Mouse (Mus musculus) neural tube, embryonic 14.5 days (tissue): ENCODE measurements at regions not wholly inside any gene's neighbourhood (a gene's known extent, or its start where the extent isn't known, plus 50 kb on each side); places are given as distances from the start of the nearest gene placed in this dataset.

Experiments used
- ATAC-seq: fragments of 200-750 bp; cut with Nextera tagmentation; 2 replicates; pipeline ENCODE4 v1.8.0; 2017; ENCODE audit warnings: low read depth, mild to moderate bottlenecking, moderate TSS enrichment, moderate library complexity
- H3K27ac ChIP-seq: fragments of 300-500 bp; sonication (generic); 2 replicates; pipeline ENCODE4 v1.5.1; 2014; ENCODE audit warnings: low read depth, mild to moderate bottlenecking, control low read depth, low read length, moderate library complexity, mixed read lengths
- H3K27me3 ChIP-seq: fragments of 300-500 bp; sonication (generic); 2 replicates; pipeline ENCODE4 v1.6.1; 2014; ENCODE audit warnings: low read length; ENCODE audit not compliant: control insufficient read depth, insufficient read depth
- H3K36me3 ChIP-seq: fragments of 300-500 bp; sonication (generic); 2 replicates; pipeline ENCODE4 v1.6.1; 2014; ENCODE audit warnings: low read length, mixed read lengths; ENCODE audit not compliant: control insufficient read depth, insufficient read depth
- H3K4me1 ChIP-seq: fragments of 300-500 bp; sonication (generic); 2 replicates; pipeline ENCODE4 v1.6.1; 2014; ENCODE audit warnings: low read length; ENCODE audit not compliant: control insufficient read depth, insufficient read depth
- H3K4me2 ChIP-seq: fragments of 300-500 bp; sonication (generic); 2 replicates; pipeline ENCODE4 v1.6.1; 2014; ENCODE audit warnings: mild to moderate bottlenecking, low read depth, low read length, control low read depth
- H3K4me3 ChIP-seq: fragments of 300-500 bp; sonication (generic); 2 replicates; pipeline ENCODE4 v1.5.1; 2014; ENCODE audit warnings: low read depth, low read length, control low read depth, mixed read lengths
- H3K9ac ChIP-seq: fragments of 300-500 bp; sonication (generic); replicated peaks from 2 replicates; pipeline ENCODE4 v1.6.1; 2014; ENCODE audit warnings: low read depth, mild to moderate bottlenecking, control low read depth, low read length, mixed read lengths
- H3K9me3 ChIP-seq: fragments of 300-500 bp; sonication (generic); 2 replicates; pipeline ENCODE4 v1.6.1; 2016; ENCODE audit warnings: low read length; ENCODE audit not compliant: control insufficient read depth
- WGBS: fragments of 180-500 bp; shearing (Covaris S2); extraction: QIAGEN DNeasy Blood & Tissue Kit; methylation state at CpG from one replicate; pipeline ENCODE4 v1.1.7; 2014; 5-methylcytosine and 5-hydroxymethylcytosine counted together

DNA sequence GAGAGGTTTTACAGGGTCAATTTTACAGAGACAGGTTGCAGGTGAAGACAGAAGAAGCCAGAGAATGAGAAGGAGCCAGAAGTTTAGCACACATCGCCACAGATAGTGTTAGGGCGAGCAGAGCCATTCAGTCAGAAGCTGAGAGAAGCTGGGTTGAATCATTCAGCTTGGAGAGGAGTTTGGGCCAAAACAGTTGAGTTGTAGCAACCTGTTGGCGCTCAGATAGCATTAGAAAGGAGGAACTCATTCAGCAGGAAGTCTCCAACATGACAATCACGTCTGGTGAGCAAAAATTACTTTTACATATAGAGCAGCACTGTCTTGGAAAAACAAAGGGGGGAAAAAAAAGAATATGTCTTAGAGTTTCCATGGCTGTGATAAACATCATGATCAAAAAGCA, 53.2 kb downstream of the Fam43a start:
- H3K9ac ChIP-seq, result no peak overlapping the region
- H3K4me3 ChIP-seq, result no peak overlapping the region
- H3K4me2 ChIP-seq, result no peak overlapping the region
- WGBS, result 79% methylated on average over 4 of the region's 4 CpGs
- H3K9me3 ChIP-seq, result no peaks in the 10 kb centered on the region
- H3K36me3 ChIP-seq, result no peaks in the 10 kb centered on the region
- no peaks in the 10 kb centered on the region for H3K4me1 ChIP-seq
- ATAC-seq, result no peak
- H3K27me3 ChIP-seq, result no peaks in the 10 kb centered on the region
- no peak overlapping the region for H3K27ac ChIP-seq

GRCm38 (mm10) chr16:30653806-30654205, 54.3 kb downstream of the Fam43a start:
- 81% methylated on average over 5 of the region's 5 CpGs for WGBS
- ATAC-seq, result no peak
- Histone ChIP-seq H3K9me3 (no peaks in the 10 kb centered on the region), H3K27ac (no peak overlapping the region), H3K4me3 (no peak overlapping the region), H3K4me1 (no peaks in the 10 kb centered on the region), H3K9ac (no peak overlapping the region), H3K36me3 (no peaks in the 10 kb centered on the region), H3K27me3 (no peaks in the 10 kb centered on the region), H3K4me2 (no peak overlapping the region)

DNA sequence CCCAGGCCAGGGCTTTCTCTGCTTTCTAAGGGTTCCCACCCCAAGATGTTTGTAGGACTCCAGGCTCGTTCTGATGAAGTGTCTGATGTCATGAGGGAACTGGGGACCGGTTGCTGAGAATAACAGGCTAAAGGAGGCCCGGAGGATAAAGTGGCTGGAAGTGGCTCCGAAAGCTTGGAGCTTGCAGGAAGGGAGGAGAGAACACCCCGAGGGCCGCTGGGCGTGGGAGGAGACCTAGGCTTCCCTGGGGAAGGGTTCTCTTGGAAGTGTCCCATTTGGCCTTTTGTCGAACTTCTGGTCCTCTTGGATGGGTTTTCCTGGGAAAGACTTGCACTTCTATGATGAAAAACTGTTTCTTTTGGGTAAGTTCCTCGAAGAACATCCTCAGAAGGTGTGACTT, 54.7 kb downstream of the Fam43a start:
- Histone ChIP-seq H3K9me3 (no peaks in the 10 kb centered on the region), H3K27me3 (no peaks in the 10 kb centered on the region), H3K4me1 (no peaks in the 10 kb centered on the region), H3K36me3 (no peaks in the 10 kb centered on the region), H3K4me3 (no peak overlapping the region), H3K27ac (no peak overlapping the region), H3K9ac (no peak overlapping the region), H3K4me2 (no peak overlapping the region)
- no peak for ATAC-seq
- WGBS, result 84% methylated on average over 9 of the region's 9 CpGs

DNA sequence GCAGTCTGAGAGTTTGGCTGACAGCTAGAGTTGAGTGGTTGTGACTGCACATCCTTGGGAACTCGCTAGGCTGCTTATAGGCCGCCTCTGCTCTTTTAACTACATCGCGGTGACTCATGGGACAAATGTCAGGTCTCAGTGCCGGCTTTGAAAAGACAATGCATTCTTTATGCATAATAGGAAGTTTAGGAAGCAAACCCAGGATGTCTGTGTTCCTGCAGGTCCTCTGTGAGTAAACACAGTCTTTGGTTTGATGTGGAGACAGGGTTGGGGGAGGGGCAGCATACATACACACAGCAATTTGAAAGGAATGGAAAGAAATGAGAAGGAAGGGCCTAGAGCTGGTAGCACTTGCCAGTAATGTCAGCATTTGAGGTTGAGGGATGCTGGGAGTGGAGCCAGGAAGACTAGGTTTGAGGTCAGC, 56.3 kb downstream of the Fam43a start:
- Histone ChIP-seq H3K27ac (no peak overlapping the region), H3K36me3 (no peaks in the 10 kb centered on the region)
- WGBS, result 61% methylated on average over 5 of the region's 5 CpGs

DNA sequence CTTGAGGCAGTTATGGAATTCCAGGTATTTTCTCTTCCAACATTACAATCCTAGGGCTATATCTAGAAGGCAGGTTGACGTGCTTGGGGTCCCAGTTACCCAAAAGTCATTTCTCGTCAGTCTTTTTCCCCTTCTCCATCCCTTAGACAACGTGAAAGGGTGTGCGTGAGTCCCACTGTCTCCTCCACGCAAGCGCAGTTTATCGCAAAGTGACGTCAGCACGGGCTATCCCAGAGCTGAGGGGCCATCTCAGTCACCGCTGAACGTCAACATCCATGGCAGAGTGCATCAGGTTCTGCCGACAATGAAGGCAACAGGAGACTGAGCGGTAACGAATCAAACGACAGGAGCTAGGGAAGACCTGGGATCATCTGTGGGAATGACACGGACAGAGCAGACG, 57.4 kb downstream of the Fam43a start:
- Histone ChIP-seq H3K9me3 (no peaks in the 10 kb centered on the region), H3K4me1 (no peaks in the 10 kb centered on the region), H3K36me3 (no peaks in the 10 kb centered on the region), H3K9ac (no peak overlapping the region), H3K4me2 (no peak overlapping the region), H3K27me3 (no peaks in the 10 kb centered on the region), H3K27ac (no peak overlapping the region), H3K4me3 (no peak overlapping the region)
- no peak for ATAC-seq
- WGBS, result 92% methylated on average over 17 of the region's 17 CpGs

More for the DNA sequence above, 56.3 kb downstream of the Fam43a start:
- no peak for ATAC-seq
- Histone ChIP-seq H3K9me3 (no peaks in the 10 kb centered on the region), H3K9ac (no peak overlapping the region), H3K27me3 (no peaks in the 10 kb centered on the region), H3K4me1 (no peaks in the 10 kb centered on the region), H3K4me2 (no peak overlapping the region), H3K4me3 (no peak overlapping the region)

GRCm38 (mm10) chr16:30658921-30659320, 59.4 kb downstream of the Fam43a start:
- 62% methylated on average over 4 of the region's 4 CpGs for WGBS

GRCm38 (mm10) chr16:30661086-30661977, 61.8 kb downstream of the Fam43a start:
- WGBS, result 62% methylated on average over 16 of the region's 16 CpGs
- no peaks in the 10 kb centered on the region for H3K9me3 ChIP-seq
- H3K4me3 ChIP-seq, result no peak overlapping the region
- H3K4me1 ChIP-seq, result no peaks in the 10 kb centered on the region
- H3K36me3 ChIP-seq, result no peaks in the 10 kb centered on the region
- H3K9ac ChIP-seq, result no peak overlapping the region
- H3K27me3 ChIP-seq, result no peaks in the 10 kb centered on the region
- no peak for ATAC-seq
- no peak overlapping the region for H3K27ac ChIP-seq
- no peak overlapping the region for H3K4me2 ChIP-seq

More at GRCm38 (mm10) chr16:30658921-30659320, 59.4 kb downstream of the Fam43a start:
- no peak overlapping the region for H3K27ac ChIP-seq
- no peaks in the 10 kb centered on the region for H3K36me3 ChIP-seq
- no peak for ATAC-seq
- no peak overlapping the region for H3K4me3 ChIP-seq
- no peak overlapping the region for H3K9ac ChIP-seq
- no peaks in the 10 kb centered on the region for H3K9me3 ChIP-seq
- no peaks in the 10 kb centered on the region for H3K27me3 ChIP-seq
- H3K4me1 ChIP-seq, result no peaks in the 10 kb centered on the region
- no peak overlapping the region for H3K4me2 ChIP-seq

DNA sequence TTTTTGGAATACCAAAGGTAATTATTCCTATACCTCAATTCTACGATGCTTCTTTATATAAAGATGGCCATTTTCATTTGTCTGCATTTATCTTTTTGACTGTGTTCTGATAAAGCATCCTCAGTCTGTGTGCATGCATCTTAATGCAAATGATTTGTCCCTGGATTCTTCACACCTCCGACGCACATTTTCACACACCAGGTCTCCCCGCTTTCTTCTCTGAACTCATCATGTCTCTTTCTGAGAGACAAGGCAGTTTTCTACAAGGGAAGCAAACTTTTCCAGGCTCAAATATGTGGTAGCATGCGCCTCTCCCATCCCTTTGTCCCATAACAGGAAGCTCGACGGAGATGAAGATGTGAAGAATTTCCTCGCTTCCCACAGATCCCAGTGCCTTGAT, 63.5 kb downstream of the Fam43a start:
- Histone ChIP-seq H3K27ac (no peak overlapping the region), H3K9ac (no peak overlapping the region), H3K4me2 (no peak overlapping the region), H3K36me3 (no peaks in the 10 kb centered on the region), H3K27me3 (no peaks in the 10 kb centered on the region), H3K9me3 (no peaks in the 10 kb centered on the region), H3K4me1 (no peaks in the 10 kb centered on the region), H3K4me3 (no peak overlapping the region)
- ATAC-seq, result no peak
- WGBS, result 69% methylated on average over 8 of the region's 8 CpGs

DNA sequence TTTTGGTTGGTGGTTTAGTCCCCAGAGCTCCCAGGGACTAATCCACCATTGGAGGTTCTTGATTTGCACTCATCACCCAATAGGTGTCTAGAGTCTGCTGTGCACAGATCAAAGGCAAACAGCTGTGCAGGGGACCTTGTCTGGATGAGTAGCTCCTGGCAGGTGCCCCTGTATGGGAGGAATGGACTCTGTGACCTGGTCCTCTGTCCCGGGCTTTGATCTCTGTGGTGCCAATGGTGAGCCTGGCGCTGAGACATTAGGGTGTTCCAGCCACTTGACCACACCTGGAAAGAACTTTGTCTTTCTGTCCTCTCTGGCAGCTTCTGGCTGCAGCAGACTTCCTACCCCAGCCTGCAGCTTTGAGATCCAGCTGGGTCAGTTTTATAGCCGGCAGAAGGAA, 64.4 kb downstream of the Fam43a start:
- Histone ChIP-seq H3K9me3 (no peaks in the 10 kb centered on the region), H3K36me3 (no peaks in the 10 kb centered on the region), H3K4me1 (no peaks in the 10 kb centered on the region), H3K27ac (no peak overlapping the region), H3K4me2 (no peak overlapping the region), H3K27me3 (no peaks in the 10 kb centered on the region), H3K4me3 (no peak overlapping the region), H3K9ac (no peak overlapping the region)
- no peak for ATAC-seq
- 63% methylated on average over 3 of the region's 3 CpGs for WGBS
